Mouse (Mus musculus) neural tube, embryonic 12.5 days (tissue): ENCODE data around the gene D230025D16Rik. TPM values are rescaled to one million over a fixed set of nuclear protein-coding genes. Genes with fewer than 3 reads are reported as not detected.

Experiments used
- ATAC-seq: fragments of 200-750 bp; cut with Nextera tagmentation; 2 replicates; pipeline ENCODE4 v1.8.0; 2017; ENCODE audit warnings: low read depth, mild to moderate bottlenecking, moderate TSS enrichment, moderate library complexity; ENCODE audit not compliant: low FRiP score
- H3K27ac ChIP-seq: fragments of 300-500 bp; sonication (generic); 2 replicates; pipeline ENCODE4 v1.5.1; 2016
- H3K27me3 ChIP-seq: fragments of 300-500 bp; sonication (generic); replicated peaks from 2 replicates; pipeline ENCODE4 v1.6.1; 2016; ENCODE audit warnings: mild to moderate bottlenecking
- H3K36me3 ChIP-seq: fragments of 300-500 bp; sonication (generic); 2 replicates; pipeline ENCODE4 v1.6.1; 2016; ENCODE audit warnings: mild to moderate bottlenecking
- H3K4me1 ChIP-seq: fragments of 300-500 bp; sonication (generic); 2 replicates; pipeline ENCODE4 v1.6.1; 2016
- H3K4me2 ChIP-seq: fragments of 300-500 bp; sonication (generic); replicated peaks from 2 replicates; pipeline ENCODE4 v1.6.1; 2016; ENCODE audit warnings: mild to moderate bottlenecking
- H3K4me3 ChIP-seq: fragments of 300-500 bp; sonication (generic); 2 replicates; pipeline ENCODE4 v1.5.1; 2016
- H3K9ac ChIP-seq: fragments of 300-500 bp; sonication (generic); 2 replicates; pipeline ENCODE4 v1.6.1; 2016; ENCODE audit warnings: mild to moderate bottlenecking
- H3K9me3 ChIP-seq: fragments of 300-500 bp; sonication (generic); 2 replicates; pipeline ENCODE4 v1.6.1; 2016; ENCODE audit warnings: mild to moderate bottlenecking
- WGBS: fragments of 180-500 bp; shearing (Covaris S2); methylation state at CpG from one replicate; pipeline ENCODE4 v1.1.7; 2016; 5-methylcytosine and 5-hydroxymethylcytosine counted together
- polyA plus RNA-seq: library from polyadenylated mRNA; unstranded; fragments of >200 nt; fragmentation: Nextera tagmentation; extraction: Ambion mirVana; gene quantifications from 2 replicates; pipeline ENCODE4 v1.2.1, GENCODE M21; 2016

Gene D230025D16Rik
- polyA plus RNA-seq, 1 experiment from 2014 or later, result 27.1 TPM

- H3K9ac ChIP-seq, result peak within 1 kb of the TSS; percentile 44
- H3K9me3 ChIP-seq, result no peaks in the 10 kb centered on the region
- peaks cover 98% of the 10 kb centered on the region for H3K27me3 ChIP-seq
- H3K4me1 ChIP-seq, result peaks cover 20% of the 10 kb centered on the region
- H3K36me3 ChIP-seq, result peaks cover 9% of the 10 kb centered on the region; the same call in 1 of the 2 replicates
- peak within 1 kb of the TSS; percentile 79 for H3K4me2 ChIP-seq
- WGBS, result 5% methylated on average over 10 of the region's 10 CpGs
- peak within 1 kb of the TSS; percentile 36 for H3K4me3 ChIP-seq
- peak; percentile 1; the same call in 1 of the 2 replicates for ATAC-seq
- H3K27ac ChIP-seq, result no peak within 1 kb of the TSS
These were observed 50.9 kb downstream of the D230025D16Rik start, which contains the start of gene Nol3 for GRCm38 (mm10) chr8:105275840-105276239. Gene Nol3 (plus strand): TSS chr8:105276140.

DNA sequence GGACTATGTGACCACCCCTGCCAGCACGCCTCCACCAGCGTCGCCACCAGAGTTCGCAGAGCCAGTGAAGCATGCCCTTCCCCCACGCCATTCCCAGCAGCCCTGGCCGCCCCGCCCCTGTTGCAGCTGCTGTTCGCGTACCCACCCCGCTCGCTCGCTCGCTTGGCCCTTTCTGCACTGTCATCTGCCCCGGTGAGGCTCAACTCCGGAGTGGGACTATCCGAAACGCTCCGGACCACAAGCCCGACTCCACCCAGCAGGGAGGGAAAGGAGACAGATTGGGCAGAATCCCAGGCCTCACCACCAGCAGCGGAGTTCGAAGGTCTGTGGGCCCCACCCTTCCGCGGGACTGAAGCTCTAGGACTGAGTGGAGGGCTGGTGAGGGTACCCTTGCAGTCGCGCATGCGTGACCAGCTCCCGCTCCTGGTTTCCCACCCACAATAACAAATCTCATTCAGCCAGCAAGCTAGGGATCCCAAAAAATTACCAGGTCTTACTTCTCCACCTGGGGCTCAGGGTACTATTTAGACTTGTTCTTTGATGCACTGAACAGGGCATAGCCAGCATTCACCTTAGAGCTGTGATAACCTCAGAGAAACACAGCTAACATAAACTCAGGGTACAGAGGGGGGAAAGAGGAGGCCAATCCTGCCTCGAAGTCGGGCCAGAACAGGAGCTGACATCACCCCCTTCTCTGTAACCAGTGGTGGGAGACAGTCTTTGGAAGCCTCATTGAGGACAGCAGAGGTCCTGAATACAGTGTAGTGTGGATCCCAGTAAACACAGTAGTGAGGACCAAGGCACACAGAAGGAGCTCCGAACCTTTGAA lies 51.6 kb downstream of the D230025D16Rik start:
- Histone ChIP-seq H3K36me3 (peaks cover 12% of the 10 kb centered on the region), H3K9ac (peak overlapping the region; percentile 44), H3K4me3 (peak overlapping the region; percentile 36), H3K27ac (no peak overlapping the region), H3K27me3 (peaks cover 95% of the 10 kb centered on the region), H3K9me3 (no peaks in the 10 kb centered on the region), H3K4me2 (peak overlapping the region; percentile 79), H3K4me1 (peaks cover 18% of the 10 kb centered on the region)
- peak; percentile 76 for ATAC-seq
- 3% methylated on average over 30 of the region's 30 CpGs for WGBS

DNA sequence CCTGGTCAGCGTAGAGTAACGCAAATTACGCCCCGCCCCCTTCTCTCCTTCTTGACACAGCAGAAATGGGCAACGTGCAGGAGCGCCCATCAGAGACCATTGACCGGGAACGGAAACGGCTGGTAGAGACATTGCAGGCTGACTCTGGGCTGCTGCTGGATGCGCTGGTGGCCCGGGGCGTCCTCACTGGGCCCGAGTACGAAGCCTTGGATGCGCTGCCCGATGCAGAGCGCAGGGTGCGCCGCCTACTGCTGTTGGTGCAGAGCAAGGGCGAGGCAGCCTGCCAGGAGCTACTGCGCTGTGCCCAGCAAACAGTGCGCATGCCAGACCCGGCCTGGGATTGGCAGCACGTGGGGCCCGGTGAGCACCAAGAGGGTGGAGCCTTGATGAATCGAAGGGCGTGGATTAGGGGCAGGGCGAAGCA lies 54.0 kb downstream of the D230025D16Rik start:
- ATAC-seq, result 0 out of 2 replicates have a peak, but pooled peaks have one; percentile 15
- no peak overlapping the region for H3K9ac ChIP-seq
- peak overlapping the region; percentile 36 for H3K4me2 ChIP-seq

DNA sequence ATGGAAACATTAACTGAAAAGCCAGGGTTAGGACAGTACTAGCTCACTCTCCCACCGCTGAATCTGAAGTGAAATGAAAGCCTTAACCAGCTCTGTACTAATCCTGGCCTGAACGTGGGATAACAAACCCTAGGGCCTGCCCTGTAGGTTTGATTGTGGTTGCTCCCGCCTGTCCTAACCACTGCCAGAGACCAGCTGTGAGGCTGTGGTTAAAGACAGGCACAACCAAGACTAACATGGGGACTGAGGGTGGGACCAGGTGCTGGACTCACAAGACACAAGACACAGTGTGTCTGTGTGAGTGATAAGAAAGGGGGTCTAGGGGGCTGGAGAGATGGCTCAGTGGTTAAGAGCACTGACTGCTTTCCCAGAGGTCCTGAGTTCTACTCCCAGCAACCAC lies 55.6 kb downstream of the D230025D16Rik start:
- Histone ChIP-seq H3K4me1 (peaks cover 19% of the 10 kb centered on the region), H3K27me3 (peaks cover 66% of the 10 kb centered on the region), H3K9ac (no peak overlapping the region), H3K4me2 (no peak overlapping the region), H3K27ac (no peak overlapping the region), H3K9me3 (no peaks in the 10 kb centered on the region), H3K36me3 (peaks cover 45% of the 10 kb centered on the region), H3K4me3 (no peak overlapping the region)
- ATAC-seq, result no peak
- 68% methylated on average over 3 of the region's 3 CpGs for WGBS

More for the DNA sequence above, 54.0 kb downstream of the D230025D16Rik start:
- Histone ChIP-seq H3K9me3 (no peaks in the 10 kb centered on the region), H3K4me3 (peak overlapping the region; percentile 5; the same call in 1 of the 2 replicates), H3K4me1 (peaks cover 18% of the 10 kb centered on the region), H3K36me3 (peaks cover 33% of the 10 kb centered on the region), H3K27me3 (peaks cover 78% of the 10 kb centered on the region), H3K27ac (no peak overlapping the region)
- 2% methylated on average over 28 of the region's 28 CpGs for WGBS

GRCm38 (mm10) chr8:105281821-105282220 lies 56.9 kb downstream of the D230025D16Rik start:
- Histone ChIP-seq H3K27ac (no peak overlapping the region), H3K4me3 (no peak overlapping the region), H3K36me3 (peaks cover 48% of the 10 kb centered on the region), H3K27me3 (peaks cover 53% of the 10 kb centered on the region), H3K4me2 (no peak overlapping the region), H3K9ac (no peak overlapping the region), H3K9me3 (no peaks in the 10 kb centered on the region), H3K4me1 (peaks cover 14% of the 10 kb centered on the region)
- WGBS, result 88% methylated on average over 12 of the region's 12 CpGs
- no peak for ATAC-seq

DNA sequence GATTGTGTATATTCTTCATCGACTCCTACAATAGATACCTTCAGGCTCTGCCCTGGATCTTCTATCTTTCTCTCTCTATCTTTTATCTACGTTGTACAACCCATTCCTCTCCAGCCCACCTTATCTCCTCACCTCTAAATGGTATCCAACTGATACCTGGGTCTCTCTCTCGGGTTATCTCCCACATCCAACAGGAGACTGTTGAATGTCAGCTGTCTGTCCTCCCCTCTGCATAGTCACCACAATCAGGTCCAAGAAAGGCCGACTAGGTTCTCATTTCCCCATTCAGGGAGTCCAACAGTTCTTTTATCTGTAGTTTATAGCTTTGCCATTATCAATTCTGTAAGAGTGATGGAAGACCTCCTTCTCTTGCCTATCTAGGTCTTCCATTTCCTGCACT lies 57.3 kb downstream of the D230025D16Rik start:
- no peak overlapping the region for H3K27ac ChIP-seq
- H3K9ac ChIP-seq, result no peak overlapping the region
- WGBS, result 86% methylated on average over 4 of the region's 4 CpGs
- H3K27me3 ChIP-seq, result peaks cover 49% of the 10 kb centered on the region
- peaks cover 16% of the 10 kb centered on the region for H3K4me1 ChIP-seq
- H3K4me3 ChIP-seq, result no peak overlapping the region
- peaks cover 48% of the 10 kb centered on the region for H3K36me3 ChIP-seq
- H3K9me3 ChIP-seq, result no peaks in the 10 kb centered on the region
- H3K4me2 ChIP-seq, result no peak overlapping the region
- no peak for ATAC-seq

- no peaks in the 10 kb centered on the region for H3K9me3 ChIP-seq
- H3K4me2 ChIP-seq, result no peak overlapping the region
- H3K36me3 ChIP-seq, result peaks cover 48% of the 10 kb centered on the region
- no peak overlapping the region for H3K27ac ChIP-seq
- H3K9ac ChIP-seq, result no peak overlapping the region
- WGBS, result 21% methylated on average over 23 of the region's 23 CpGs
- ATAC-seq, result peak; percentile 37; the same call in 1 of the 2 replicates
- H3K4me3 ChIP-seq, result no peak overlapping the region
- peaks cover 17% of the 10 kb centered on the region for H3K4me1 ChIP-seq
- peaks cover 41% of the 10 kb centered on the region for H3K27me3 ChIP-seq
These were observed 58.1 kb downstream of the D230025D16Rik start for GRCm38 (mm10) chr8:105283074-105283473.

DNA sequence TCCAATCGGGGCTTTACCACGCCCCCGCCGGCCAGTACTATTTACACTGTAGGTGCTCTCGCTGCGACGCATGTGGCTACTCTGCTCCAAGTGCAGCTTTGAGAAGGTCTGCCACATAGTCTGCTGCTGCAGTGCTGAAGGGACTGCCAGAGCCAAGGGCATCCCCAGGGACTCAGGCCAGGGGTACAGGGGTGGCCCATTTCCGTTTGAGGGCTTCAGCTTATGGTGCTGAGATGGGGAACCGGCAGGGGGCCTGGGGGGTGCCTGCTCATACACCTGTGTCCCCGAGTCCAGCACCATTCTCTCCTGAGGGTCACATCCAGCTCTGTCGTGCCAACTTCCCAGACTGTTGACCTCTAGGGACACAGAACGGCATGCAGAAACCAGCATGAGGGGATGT lies 60.6 kb downstream of the D230025D16Rik start:
- Histone ChIP-seq H3K27me3 (peaks cover 23% of the 10 kb centered on the region), H3K9ac (no peak overlapping the region), H3K9me3 (no peaks in the 10 kb centered on the region), H3K27ac (no peak overlapping the region), H3K36me3 (peaks cover 41% of the 10 kb centered on the region), H3K4me3 (no peak overlapping the region), H3K4me1 (peaks cover 32% of the 10 kb centered on the region), H3K4me2 (peak overlapping the region; percentile 80; the same call in 1 of the 2 replicates)
- no peak for ATAC-seq
- 43% methylated on average over 12 of the region's 12 CpGs for WGBS

DNA sequence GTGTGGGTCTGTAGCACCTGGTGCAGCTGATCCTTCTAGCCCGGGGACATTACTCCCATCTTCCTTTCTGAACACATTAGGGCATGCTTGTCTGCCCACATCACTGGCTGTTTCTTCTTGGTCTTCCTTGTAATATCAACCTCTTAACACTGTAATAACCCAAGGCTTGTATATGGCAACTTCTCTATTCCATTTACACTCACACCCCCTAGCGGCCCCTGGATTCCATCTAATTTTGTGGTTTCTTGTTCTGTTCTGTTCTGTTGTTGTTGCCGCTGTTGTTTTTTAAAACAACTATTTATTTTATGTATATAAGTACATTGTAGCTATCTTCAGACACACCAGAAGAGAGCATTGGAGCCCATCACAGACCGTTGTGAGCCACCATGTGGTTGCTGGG lies 62.0 kb downstream of the D230025D16Rik start:
- Histone ChIP-seq H3K4me1 (peaks cover 36% of the 10 kb centered on the region), H3K9ac (no peak overlapping the region), H3K27ac (no peak overlapping the region), H3K9me3 (no peaks in the 10 kb centered on the region), H3K27me3 (peaks cover 19% of the 10 kb centered on the region), H3K4me2 (peak overlapping the region; percentile 80), H3K36me3 (peaks cover 32% of the 10 kb centered on the region), H3K4me3 (no peak overlapping the region)
- no peak for ATAC-seq
- WGBS, result 89% methylated on average over 4 of the region's 4 CpGs

- 88% methylated on average over 5 of the region's 5 CpGs for WGBS
- Histone ChIP-seq H3K4me2 (peak overlapping the region; percentile 80), H3K4me3 (peak overlapping the region; percentile 42), H3K27me3 (peaks cover 15% of the 10 kb centered on the region), H3K4me1 (peaks cover 36% of the 10 kb centered on the region), H3K9me3 (no peaks in the 10 kb centered on the region), H3K27ac (no peak overlapping the region), H3K9ac (peak overlapping the region; percentile 41; the same call in 1 of the 2 replicates), H3K36me3 (peaks cover 20% of the 10 kb centered on the region)
- no peak for ATAC-seq
These were observed 63.3 kb downstream of the D230025D16Rik start for GRCm38 (mm10) chr8:105288231-105288630.

- peaks cover 36% of the 10 kb centered on the region for H3K4me1 ChIP-seq
- WGBS, result under 1% methylated on average over 53 of the region's 53 CpGs
These were observed 64.2 kb downstream of the D230025D16Rik start for GRCm38 (mm10) chr8:105288958-105289732.

More at GRCm38 (mm10) chr8:105288958-105289732, 64.2 kb downstream of the D230025D16Rik start:
- peak; percentile 94 for ATAC-seq
- H3K27ac ChIP-seq, result peak overlapping the region; percentile 43
- peak overlapping the region; percentile 42 for H3K4me3 ChIP-seq
- H3K9me3 ChIP-seq, result no peaks in the 10 kb centered on the region
- H3K9ac ChIP-seq, result peak overlapping the region; percentile 41
- H3K27me3 ChIP-seq, result peaks cover 15% of the 10 kb centered on the region
- peaks cover 15% of the 10 kb centered on the region; the same call in 1 of the 2 replicates for H3K36me3 ChIP-seq
- peak overlapping the region; percentile 80 for H3K4me2 ChIP-seq
